Mouse (Mus musculus): ENCODE results near the gene Rem1.

Gene Rem1

GRCm38 (mm10) chr2:152678925-152679324 lies 52.2 kb downstream of the Rem1 start:
- DNase-seq, result no peak

GRCm38 (mm10) chr2:152679701-152680355 lies 53.1 kb downstream of the Rem1 start:
- DNase-seq, result no peak

DNA sequence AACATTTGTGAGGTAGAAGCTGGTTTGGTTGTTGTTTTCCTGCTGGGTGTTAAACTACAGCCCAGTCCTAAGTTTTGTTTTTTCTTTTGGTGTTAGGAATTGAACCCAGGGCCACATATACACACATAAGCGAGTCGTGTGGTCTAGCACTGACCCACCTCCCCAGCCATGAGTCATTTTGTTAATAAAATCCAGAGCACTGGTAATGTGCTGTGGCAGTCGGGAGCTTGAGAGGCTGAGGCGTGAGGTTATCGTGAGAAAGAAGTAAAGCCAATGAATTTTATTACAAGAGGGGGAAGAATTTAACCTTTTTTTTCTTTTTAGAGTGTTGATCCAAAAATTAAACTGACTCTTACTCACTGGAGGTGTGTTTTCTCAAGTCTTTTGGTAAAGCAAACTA lies 56.3 kb downstream of the Rem1 start:
- no peak for DNase-seq
